Mouse (Mus musculus): ENCODE results near the gene Syn2. TPM values are rescaled to one million over a fixed set of nuclear protein-coding genes. Genes with fewer than 3 reads are reported as not detected.

Syn2 gene
- 59.8 and 81.4 TPM in 2 replicates for polyA plus RNA-seq (2014; fragmentation: Nextera tagmentation; extraction: Ambion mirVana)

DNA sequence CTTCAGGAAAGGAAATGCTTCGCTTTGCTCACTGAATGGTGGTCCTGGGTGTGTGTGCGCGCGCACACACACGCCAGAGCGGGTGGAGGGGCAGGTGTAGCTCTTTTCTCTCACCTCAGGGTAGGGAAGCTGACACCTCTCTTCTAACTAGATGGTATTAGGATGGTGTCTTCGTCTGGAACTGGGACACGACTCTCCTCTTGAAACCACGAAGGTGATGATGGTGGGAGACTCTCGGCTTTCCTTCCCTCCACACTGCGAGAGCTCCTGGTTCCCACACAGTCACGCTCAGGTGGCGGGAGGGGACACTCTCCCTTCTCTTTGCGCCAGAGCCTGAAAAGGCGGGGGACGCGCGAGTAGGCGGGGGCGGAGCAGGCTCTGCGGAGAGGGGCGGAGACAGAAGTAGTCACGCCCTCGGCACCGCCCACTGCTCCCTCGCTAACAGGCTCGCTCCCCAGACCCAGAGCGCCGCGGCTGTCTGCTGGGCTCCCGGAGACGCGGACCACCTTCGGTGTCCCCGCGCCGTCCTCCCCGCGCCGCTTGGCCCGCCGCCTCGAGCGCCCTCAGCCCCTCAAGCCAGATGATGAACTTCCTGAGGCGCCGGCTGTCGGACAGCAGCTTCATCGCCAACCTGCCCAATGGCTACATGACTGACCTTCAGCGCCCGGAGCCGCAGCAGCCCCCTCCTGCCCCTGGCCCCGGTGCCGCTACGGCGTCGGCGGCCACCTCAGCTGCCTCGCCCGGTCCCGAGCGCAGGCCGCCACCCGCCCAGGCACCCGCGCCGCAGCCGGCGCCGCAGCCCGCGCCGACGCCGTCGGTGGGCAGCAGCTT, at the start of gene Syn2:
Gene Syn2, plus strand, starts transcription at position 402 of the 831 bp plus-strand sequence.
- ATAC-seq (ENCODE audit: low read depth): peak; percentile 97

GRCm38 (mm10) chr6:115085274-115085841, 49.3 kb upstream of the Syn2 start:
- Histone ChIP-seq H3K9me3 (ENCODE audit: control insufficient read depth, low read length) (no peaks in the 10 kb centered on the region), H3K27me3 (ENCODE audit: control insufficient read depth, insufficient read depth, low read length) (no peaks in the 10 kb centered on the region), H3K36me3 (ENCODE audit: control insufficient read depth, insufficient read depth, low read length) (no peaks in the 10 kb centered on the region), H3K4me3 (ENCODE audit: low read depth, low read length) (no peak overlapping the region), H3K4me2 (ENCODE audit: low read depth, low read length) (no peak overlapping the region), H3K4me1 (ENCODE audit: control insufficient read depth, insufficient read depth, low read length) (no peaks in the 10 kb centered on the region), H3K27ac (ENCODE audit: low read depth, low read length) (no peak overlapping the region), H3K9ac (replicated peaks; ENCODE audit: low read depth, low read length) (no peak overlapping the region)
- 57% methylated on average over 9 of the region's 9 CpGs for WGBS
- no peak for ATAC-seq (ENCODE audit: low read depth)

More for the DNA sequence above, at the start of gene Syn2:
- H3K27ac ChIP-seq (ENCODE audit: low read depth, low read length): peak within 1 kb of the TSS; percentile 62
- no peaks in the 10 kb centered on the region for H3K36me3 ChIP-seq (ENCODE audit: control insufficient read depth, insufficient read depth, low read length)
- WGBS: under 1% methylated on average over 72 of the region's 75 CpGs
- no peaks in the 10 kb centered on the region for H3K9me3 ChIP-seq (ENCODE audit: control insufficient read depth, low read length)
- H3K27me3 ChIP-seq (ENCODE audit: control insufficient read depth, insufficient read depth, low read length): no peaks in the 10 kb centered on the region
- peaks cover 6% of the 10 kb centered on the region; the same call in 1 of the 2 replicates for H3K4me1 ChIP-seq (ENCODE audit: control insufficient read depth, insufficient read depth, low read length)
- peak within 1 kb of the TSS; percentile 68 for H3K4me2 ChIP-seq (ENCODE audit: low read depth, low read length)
- peak within 1 kb of the TSS; percentile 75 for H3K4me3 ChIP-seq (ENCODE audit: low read depth, low read length)
- peak within 1 kb of the TSS; percentile 77 for H3K9ac ChIP-seq (replicated peaks; ENCODE audit: low read depth, low read length)

DNA sequence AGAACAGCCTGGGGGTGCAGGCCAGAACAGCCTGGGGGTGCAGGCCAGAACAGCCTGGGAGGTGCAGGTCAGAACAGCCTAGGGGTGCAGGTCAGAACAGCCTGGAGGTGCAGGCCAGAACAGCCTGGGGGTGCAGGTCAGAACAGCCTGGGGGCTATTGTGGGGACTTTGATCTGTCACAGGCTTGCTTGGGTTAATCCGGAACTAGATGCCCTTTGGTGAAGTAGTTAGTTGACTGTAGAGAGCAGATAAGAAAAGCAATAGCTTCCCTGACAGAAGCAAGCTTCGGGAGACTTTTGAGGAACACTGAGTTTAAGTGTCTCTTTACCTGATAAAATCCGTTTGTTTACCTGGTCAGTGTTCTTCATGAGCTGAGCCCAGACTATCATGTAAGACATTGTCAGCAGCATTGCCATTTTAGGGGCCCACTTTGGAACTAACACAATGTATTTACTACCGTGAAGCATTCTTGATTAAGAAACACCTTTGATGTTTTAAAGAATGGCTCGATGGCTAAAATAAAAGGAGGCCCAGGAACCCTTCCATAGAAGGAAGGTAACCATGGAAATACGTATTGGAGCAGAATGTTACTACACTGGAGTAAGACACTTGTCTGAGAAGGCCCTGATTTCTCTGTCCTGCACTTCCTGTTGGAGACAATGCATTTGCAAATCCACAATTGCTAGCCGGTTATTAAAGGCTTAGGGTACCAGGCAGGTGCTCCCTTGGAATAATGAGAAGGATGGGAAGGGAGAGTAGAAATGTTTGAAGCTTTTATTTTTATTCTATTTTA, 46.2 kb upstream of the Syn2 start:
- no peaks in the 10 kb centered on the region for H3K27me3 ChIP-seq (ENCODE audit: control insufficient read depth, insufficient read depth, low read length)
- no peak overlapping the region for H3K9ac ChIP-seq (replicated peaks; ENCODE audit: low read depth, low read length)
- H3K27ac ChIP-seq (ENCODE audit: low read depth, low read length): no peak overlapping the region
- H3K36me3 ChIP-seq (ENCODE audit: control insufficient read depth, insufficient read depth, low read length): no peaks in the 10 kb centered on the region
- ATAC-seq (ENCODE audit: low read depth): no peak
- 49% methylated on average over 7 of the region's 7 CpGs for WGBS
- no peaks in the 10 kb centered on the region for H3K9me3 ChIP-seq (ENCODE audit: control insufficient read depth, low read length)
- no peak overlapping the region for H3K4me2 ChIP-seq (ENCODE audit: low read depth, low read length)
- H3K4me1 ChIP-seq (ENCODE audit: control insufficient read depth, insufficient read depth, low read length): no peaks in the 10 kb centered on the region
- H3K4me3 ChIP-seq (ENCODE audit: low read depth, low read length): no peak overlapping the region

- Histone ChIP-seq H3K9me3 (ENCODE audit: control insufficient read depth, low read length) (no peaks in the 10 kb centered on the region), H3K4me2 (ENCODE audit: low read depth, low read length) (no peak overlapping the region), H3K36me3 (ENCODE audit: control insufficient read depth, insufficient read depth, low read length) (no peaks in the 10 kb centered on the region), H3K4me1 (ENCODE audit: control insufficient read depth, insufficient read depth, low read length) (no peaks in the 10 kb centered on the region), H3K27me3 (ENCODE audit: control insufficient read depth, insufficient read depth, low read length) (no peaks in the 10 kb centered on the region), H3K9ac (replicated peaks; ENCODE audit: low read depth, low read length) (no peak overlapping the region), H3K4me3 (ENCODE audit: low read depth, low read length) (no peak overlapping the region), H3K27ac (ENCODE audit: low read depth, low read length) (no peak overlapping the region)
- no peak for ATAC-seq (ENCODE audit: low read depth)
- WGBS: 89% methylated on average over 1 of the region's 1 CpGs
These were observed 43.0 kb upstream of the Syn2 start for GRCm38 (mm10) chr6:115091737-115092136.

- H3K9me3 ChIP-seq (ENCODE audit: control insufficient read depth, low read length): no peaks in the 10 kb centered on the region
- 88% methylated on average over 4 of the region's 4 CpGs for WGBS
- ATAC-seq (ENCODE audit: low read depth): no peak
- H3K36me3 ChIP-seq (ENCODE audit: control insufficient read depth, insufficient read depth, low read length): no peaks in the 10 kb centered on the region
- no peak overlapping the region for H3K4me3 ChIP-seq (ENCODE audit: low read depth, low read length)
- no peak overlapping the region for H3K27ac ChIP-seq (ENCODE audit: low read depth, low read length)
- no peaks in the 10 kb centered on the region for H3K4me1 ChIP-seq (ENCODE audit: control insufficient read depth, insufficient read depth, low read length)
- H3K27me3 ChIP-seq (ENCODE audit: control insufficient read depth, insufficient read depth, low read length): no peaks in the 10 kb centered on the region
- no peak overlapping the region for H3K4me2 ChIP-seq (ENCODE audit: low read depth, low read length)
- no peak overlapping the region for H3K9ac ChIP-seq (replicated peaks; ENCODE audit: low read depth, low read length)
These were observed 32.2 kb upstream of the Syn2 start for GRCm38 (mm10) chr6:115102542-115102941.

DNA sequence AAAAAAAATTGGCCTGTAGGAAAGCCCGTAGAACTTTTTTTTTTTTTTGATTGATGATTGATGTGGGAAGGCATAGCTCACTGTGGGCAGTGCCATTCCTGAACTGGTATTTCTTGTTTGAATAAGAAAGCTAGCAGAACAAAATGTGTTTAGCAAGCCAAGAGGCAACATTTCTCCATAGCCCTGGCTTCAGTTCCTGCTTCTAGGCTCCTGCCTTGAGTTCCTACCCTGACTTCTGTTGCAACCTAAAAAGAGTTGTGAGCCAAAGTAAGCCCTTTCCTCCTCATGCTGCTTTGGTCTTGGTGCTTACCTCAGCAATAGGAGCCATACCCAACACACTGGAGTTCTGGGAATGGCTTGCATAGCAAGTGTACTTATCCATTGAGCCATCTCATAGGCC, 23.3 kb upstream of the Syn2 start:
- ATAC-seq (ENCODE audit: low read depth): no peak

GRCm38 (mm10) chr6:115122181-115122580, 12.5 kb upstream of the Syn2 start:
- Histone ChIP-seq H3K4me1 (ENCODE audit: control insufficient read depth, insufficient read depth, low read length) (peaks cover 12% of the 10 kb centered on the region), H3K9ac (replicated peaks; ENCODE audit: low read depth, low read length) (no peak overlapping the region), H3K9me3 (ENCODE audit: control insufficient read depth, low read length) (no peaks in the 10 kb centered on the region), H3K36me3 (ENCODE audit: control insufficient read depth, insufficient read depth, low read length) (no peaks in the 10 kb centered on the region), H3K4me3 (ENCODE audit: low read depth, low read length) (no peak overlapping the region), H3K27ac (ENCODE audit: low read depth, low read length) (0 out of 2 replicates have a peak overlapping the region, but pooled peaks have one; percentile 66), H3K27me3 (ENCODE audit: control insufficient read depth, insufficient read depth, low read length) (no peaks in the 10 kb centered on the region), H3K4me2 (ENCODE audit: low read depth, low read length) (no peak overlapping the region)
- ATAC-seq (ENCODE audit: low read depth): no peak
- 74% methylated on average over 4 of the region's 4 CpGs for WGBS

More for the DNA sequence above, 23.3 kb upstream of the Syn2 start:
- no peaks in the 10 kb centered on the region for H3K36me3 ChIP-seq (ENCODE audit: control insufficient read depth, insufficient read depth, low read length)
- no peak overlapping the region for H3K27ac ChIP-seq (ENCODE audit: low read depth, low read length)
- no peak overlapping the region for H3K9ac ChIP-seq (replicated peaks; ENCODE audit: low read depth, low read length)
- no peak overlapping the region for H3K4me3 ChIP-seq (ENCODE audit: low read depth, low read length)
- no peaks in the 10 kb centered on the region for H3K9me3 ChIP-seq (ENCODE audit: control insufficient read depth, low read length)
- WGBS: 95% methylated on average over 1 of the region's 1 CpGs
- no peak overlapping the region for H3K4me2 ChIP-seq (ENCODE audit: low read depth, low read length)
- H3K4me1 ChIP-seq (ENCODE audit: control insufficient read depth, insufficient read depth, low read length): no peaks in the 10 kb centered on the region
- no peaks in the 10 kb centered on the region for H3K27me3 ChIP-seq (ENCODE audit: control insufficient read depth, insufficient read depth, low read length)

GRCm38 (mm10) chr6:115123262-115124201, 11.2 kb upstream of the Syn2 start:
- no peak overlapping the region for H3K4me2 ChIP-seq (ENCODE audit: low read depth, low read length)
- no peaks in the 10 kb centered on the region for H3K27me3 ChIP-seq (ENCODE audit: control insufficient read depth, insufficient read depth, low read length)
- no peaks in the 10 kb centered on the region for H3K9me3 ChIP-seq (ENCODE audit: control insufficient read depth, low read length)
- WGBS: 11% methylated on average over 10 of the region's 10 CpGs
- H3K4me1 ChIP-seq (ENCODE audit: control insufficient read depth, insufficient read depth, low read length): peaks cover 16% of the 10 kb centered on the region
- H3K9ac ChIP-seq (replicated peaks; ENCODE audit: low read depth, low read length): no peak overlapping the region
- H3K36me3 ChIP-seq (ENCODE audit: control insufficient read depth, insufficient read depth, low read length): no peaks in the 10 kb centered on the region
- H3K4me3 ChIP-seq (ENCODE audit: low read depth, low read length): no peak overlapping the region
- H3K27ac ChIP-seq (ENCODE audit: low read depth, low read length): peak overlapping the region; percentile 66
- peak; percentile 87 for ATAC-seq (ENCODE audit: low read depth)
